Mouse (Mus musculus): ENCODE measurements at regions not wholly inside any gene's neighbourhood (a gene's known extent, or its start where the extent isn't known, plus 50 kb on each side); places are given as distances from the start of the nearest gene placed in this dataset.

GRCm38 (mm10) chr2:45593765-45594164, 476.6 kb upstream of the Zeb2 start:
- no peak overlapping the region for H3K4me2 ChIP-seq (replicated peaks)
- no peak overlapping the region for H3K27ac ChIP-seq
- H3K9ac ChIP-seq, result no peak overlapping the region
- H3K4me1 ChIP-seq (replicated peaks), result no peaks in the 10 kb centered on the region
- no peak overlapping the region for H3K4me3 ChIP-seq (replicated peaks)
- no peaks in the 10 kb centered on the region for H3K36me3 ChIP-seq
- no peak for ATAC-seq
- H3K9me3 ChIP-seq, result no peaks in the 10 kb centered on the region
- no peaks in the 10 kb centered on the region for H3K27me3 ChIP-seq (replicated peaks)
- 83% methylated on average over 4 of the region's 4 CpGs for WGBS

DNA sequence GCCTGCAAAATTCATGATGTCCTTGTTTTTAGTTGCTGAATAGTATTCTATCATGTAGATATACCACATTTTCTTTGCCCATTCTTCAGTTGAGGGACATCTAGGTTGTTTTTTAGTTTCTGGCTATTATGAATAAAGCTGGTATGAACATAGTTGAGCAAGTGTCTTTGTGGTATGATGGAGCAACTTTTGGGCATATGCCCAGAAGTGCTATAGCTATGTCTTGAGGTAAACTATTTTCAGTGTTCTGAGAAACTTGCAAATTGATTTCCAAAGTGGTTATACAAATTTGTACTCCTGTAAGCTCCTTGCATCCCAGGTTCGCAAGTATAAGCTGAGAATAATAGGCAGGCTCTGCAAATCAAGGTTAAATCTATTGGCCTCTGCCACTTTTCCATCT, 473.8 kb upstream of the Zeb2 start:
- H3K27me3 ChIP-seq (replicated peaks), result no peaks in the 10 kb centered on the region
- 93% methylated on average over 1 of the region's 1 CpGs for WGBS
- no peaks in the 10 kb centered on the region for H3K36me3 ChIP-seq
- H3K9me3 ChIP-seq, result no peaks in the 10 kb centered on the region
- no peak overlapping the region for H3K4me2 ChIP-seq (replicated peaks)
- ATAC-seq, result no peak
- no peak overlapping the region for H3K4me3 ChIP-seq (replicated peaks)
- H3K4me1 ChIP-seq (replicated peaks), result no peaks in the 10 kb centered on the region
- H3K27ac ChIP-seq, result no peak overlapping the region
- no peak overlapping the region for H3K9ac ChIP-seq

DNA sequence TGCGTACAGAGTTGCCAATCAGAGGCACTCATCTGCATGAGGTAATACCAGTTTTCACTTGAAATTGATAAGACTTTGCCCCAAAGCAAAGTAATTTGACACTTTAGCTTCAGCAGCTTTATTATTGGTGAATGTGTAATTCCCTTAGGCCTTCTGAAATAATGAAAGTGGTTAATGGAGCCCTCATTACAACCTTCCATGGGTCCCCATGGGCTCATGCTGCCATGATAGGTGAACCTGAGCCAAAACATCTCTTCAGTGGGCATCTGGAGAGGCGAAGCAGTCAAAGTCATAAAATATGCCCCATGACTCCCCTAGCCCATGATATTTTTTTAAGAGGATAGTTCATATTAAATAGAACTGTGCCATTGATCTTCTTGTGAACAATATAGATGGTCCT, 471.1 kb upstream of the Zeb2 start:
- no peak overlapping the region for H3K4me2 ChIP-seq (replicated peaks)
- no peak overlapping the region for H3K9ac ChIP-seq
- no peak overlapping the region for H3K4me3 ChIP-seq (replicated peaks)
- 93% methylated on average over 2 of the region's 2 CpGs for WGBS
- H3K27ac ChIP-seq, result no peak overlapping the region
- ATAC-seq, result no peak
- no peaks in the 10 kb centered on the region for H3K27me3 ChIP-seq (replicated peaks)
- no peaks in the 10 kb centered on the region for H3K9me3 ChIP-seq
- H3K36me3 ChIP-seq, result no peaks in the 10 kb centered on the region
- no peaks in the 10 kb centered on the region for H3K4me1 ChIP-seq (replicated peaks)

DNA sequence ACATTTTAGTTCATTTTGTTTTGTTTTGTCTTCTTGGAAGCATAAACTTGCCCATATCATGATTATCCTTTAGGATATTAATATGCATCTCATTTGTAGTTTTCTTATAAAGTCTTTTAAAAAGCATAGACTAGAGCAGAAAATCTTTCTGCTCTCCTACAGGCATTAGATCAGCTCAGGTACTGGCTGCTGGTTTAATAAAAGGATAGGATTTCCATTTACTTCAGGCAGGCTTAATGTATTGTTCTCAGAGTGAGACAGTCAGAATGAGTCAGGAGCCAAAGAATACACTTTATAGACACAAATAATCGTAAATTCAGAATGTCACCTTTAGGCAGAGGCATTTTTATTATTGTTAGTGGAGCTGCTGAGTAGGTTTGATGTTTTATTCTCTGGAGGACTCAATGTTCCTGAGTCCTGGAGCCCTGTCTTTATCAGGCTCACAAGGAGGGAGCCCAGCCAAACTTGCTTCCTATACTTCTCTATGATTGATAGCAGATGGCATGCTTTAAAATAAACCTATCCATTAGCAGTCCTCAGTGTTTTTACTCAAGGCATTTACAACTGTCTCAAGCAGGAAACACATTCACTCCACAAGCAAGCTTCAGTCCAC, 469.5 kb upstream of the Zeb2 start:
- Histone ChIP-seq H3K4me1 (replicated peaks) (no peaks in the 10 kb centered on the region), H3K27me3 (replicated peaks) (no peaks in the 10 kb centered on the region), H3K4me2 (replicated peaks) (no peak overlapping the region), H3K4me3 (replicated peaks) (no peak overlapping the region), H3K9ac (no peak overlapping the region), H3K9me3 (no peaks in the 10 kb centered on the region), H3K27ac (no peak overlapping the region), H3K36me3 (no peaks in the 10 kb centered on the region)
- 31% methylated on average over 1 of the region's 1 CpGs for WGBS
- ATAC-seq, result no peak

- no peak overlapping the region for H3K4me3 ChIP-seq (replicated peaks)
- H3K36me3 ChIP-seq, result no peaks in the 10 kb centered on the region
- no peaks in the 10 kb centered on the region for H3K4me1 ChIP-seq (replicated peaks)
- 80% methylated on average over 4 of the region's 4 CpGs for WGBS
- no peak overlapping the region for H3K27ac ChIP-seq
- no peak overlapping the region for H3K4me2 ChIP-seq (replicated peaks)
- ATAC-seq, result no peak
- no peaks in the 10 kb centered on the region for H3K27me3 ChIP-seq (replicated peaks)
- H3K9me3 ChIP-seq, result no peaks in the 10 kb centered on the region
- no peak overlapping the region for H3K9ac ChIP-seq
These were observed 464.3 kb upstream of the Zeb2 start for GRCm38 (mm10) chr2:45581549-45581925.

DNA sequence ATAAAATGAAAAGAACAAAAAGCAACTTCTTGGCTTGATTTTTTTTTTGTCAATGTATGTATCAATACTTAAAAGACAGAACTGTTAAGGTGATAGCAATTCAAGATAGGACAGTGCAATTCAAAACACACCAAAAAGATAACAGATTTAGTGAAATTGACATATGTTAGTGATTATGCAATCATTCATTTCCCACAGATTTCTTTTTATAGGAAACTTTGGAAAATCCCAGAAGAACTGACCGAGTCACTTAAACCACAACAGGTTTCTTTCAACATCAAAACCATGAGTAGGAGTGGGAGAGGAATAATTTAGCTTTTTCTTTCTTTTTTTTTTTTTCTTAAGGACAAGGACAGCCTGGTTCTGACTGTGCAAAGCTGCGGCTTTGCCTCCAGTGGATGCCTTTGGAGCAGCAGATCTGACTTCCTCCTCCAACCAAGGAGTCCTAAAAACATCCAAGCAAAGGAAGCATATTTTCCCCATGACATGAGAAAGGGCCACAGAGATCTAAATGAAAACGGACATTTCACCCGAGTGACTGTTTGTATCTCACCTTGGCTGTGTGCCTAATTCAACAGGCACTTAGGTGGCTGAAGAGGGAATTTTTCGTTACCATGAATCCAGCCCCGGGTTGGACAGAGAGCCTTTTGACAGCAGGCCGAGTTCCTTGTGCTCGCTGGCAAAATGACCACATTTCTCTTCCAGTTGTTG, 463.8 kb upstream of the Zeb2 start:
- no peaks in the 10 kb centered on the region for H3K27me3 ChIP-seq (replicated peaks)
- H3K9ac ChIP-seq, result no peak overlapping the region
- 45% methylated on average over 8 of the region's 8 CpGs for WGBS
- H3K4me3 ChIP-seq (replicated peaks), result no peak overlapping the region
- H3K36me3 ChIP-seq, result no peaks in the 10 kb centered on the region
- no peak overlapping the region for H3K4me2 ChIP-seq (replicated peaks)
- H3K4me1 ChIP-seq (replicated peaks), result no peaks in the 10 kb centered on the region
- no peaks in the 10 kb centered on the region for H3K9me3 ChIP-seq
- ATAC-seq, result no peak
- H3K27ac ChIP-seq, result no peak overlapping the region

- WGBS, result 87% methylated on average over 3 of the region's 3 CpGs
These were observed 455.7 kb upstream of the Zeb2 start for GRCm38 (mm10) chr2:45572906-45573305.

GRCm38 (mm10) chr2:45554707-45555106, 437.5 kb upstream of the Zeb2 start:
- Histone ChIP-seq H3K4me1 (replicated peaks) (no peaks in the 10 kb centered on the region), H3K4me3 (replicated peaks) (no peak overlapping the region), H3K9me3 (no peaks in the 10 kb centered on the region), H3K36me3 (no peaks in the 10 kb centered on the region), H3K4me2 (replicated peaks) (no peak overlapping the region), H3K27ac (no peak overlapping the region), H3K9ac (no peak overlapping the region), H3K27me3 (replicated peaks) (no peaks in the 10 kb centered on the region)
- no peak for ATAC-seq
- 80% methylated on average over 4 of the region's 4 CpGs for WGBS

More at GRCm38 (mm10) chr2:45572906-45573305, 455.7 kb upstream of the Zeb2 start:
- ATAC-seq, result no peak
- no peaks in the 10 kb centered on the region for H3K36me3 ChIP-seq
- no peak overlapping the region for H3K27ac ChIP-seq
- H3K4me3 ChIP-seq (replicated peaks), result no peak overlapping the region
- no peaks in the 10 kb centered on the region for H3K9me3 ChIP-seq
- no peak overlapping the region for H3K4me2 ChIP-seq (replicated peaks)
- no peaks in the 10 kb centered on the region for H3K27me3 ChIP-seq (replicated peaks)
- no peak overlapping the region for H3K9ac ChIP-seq
- no peaks in the 10 kb centered on the region for H3K4me1 ChIP-seq (replicated peaks)

DNA sequence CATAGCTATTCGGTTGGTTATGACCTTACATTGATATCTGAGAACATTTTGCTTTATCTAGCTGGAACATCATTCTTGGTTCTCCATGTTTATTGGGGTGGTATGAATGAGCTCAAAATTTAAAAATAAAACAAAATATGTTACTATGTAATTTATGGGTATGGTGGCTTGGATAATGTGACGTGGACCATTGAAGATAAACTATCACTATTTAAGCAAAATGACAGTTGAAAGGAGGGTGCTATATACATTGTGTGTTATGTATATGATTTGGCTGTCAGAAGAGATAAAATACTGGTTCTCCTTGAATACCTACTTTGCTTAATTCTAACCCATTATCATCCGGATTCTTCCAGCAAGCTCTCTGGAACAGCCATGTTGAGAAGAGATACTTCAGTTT, 424.2 kb upstream of the Zeb2 start:
- Histone ChIP-seq H3K4me3 (replicated peaks) (no peak overlapping the region), H3K4me2 (replicated peaks) (no peak overlapping the region), H3K36me3 (no peaks in the 10 kb centered on the region), H3K9me3 (no peaks in the 10 kb centered on the region), H3K27ac (no peak overlapping the region), H3K4me1 (replicated peaks) (no peaks in the 10 kb centered on the region), H3K9ac (no peak overlapping the region), H3K27me3 (replicated peaks) (no peaks in the 10 kb centered on the region)
- no peak for ATAC-seq
- WGBS, result 85% methylated on average over 3 of the region's 3 CpGs

DNA sequence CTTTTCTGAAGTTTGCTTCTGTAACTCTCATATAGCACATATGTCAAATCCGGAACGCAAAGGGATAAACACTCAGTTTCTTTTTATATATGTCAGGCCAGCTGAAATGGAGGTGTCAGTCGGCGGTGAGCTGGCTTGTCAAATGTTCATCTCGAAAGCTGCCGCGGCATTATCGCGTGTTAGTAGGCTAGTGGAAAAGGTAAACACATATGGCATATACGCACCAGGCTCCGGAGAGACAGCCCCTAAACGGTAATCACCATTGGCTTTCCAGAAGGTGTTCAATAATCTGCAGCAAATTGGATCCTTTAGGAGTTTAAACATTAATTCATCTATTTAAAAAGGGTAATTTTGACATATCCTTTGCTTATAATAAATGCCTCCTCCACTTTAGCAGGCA, 421.8 kb upstream of the Zeb2 start:
- Histone ChIP-seq H3K4me1 (replicated peaks) (no peaks in the 10 kb centered on the region), H3K27me3 (replicated peaks) (no peaks in the 10 kb centered on the region), H3K9me3 (no peaks in the 10 kb centered on the region), H3K9ac (no peak overlapping the region), H3K27ac (no peak overlapping the region), H3K4me2 (replicated peaks) (no peak overlapping the region), H3K36me3 (no peaks in the 10 kb centered on the region), H3K4me3 (replicated peaks) (no peak overlapping the region)
- 84% methylated on average over 12 of the region's 12 CpGs for WGBS
- no peak for ATAC-seq

- no peaks in the 10 kb centered on the region for H3K4me1 ChIP-seq (replicated peaks)
- no peak for ATAC-seq
- H3K36me3 ChIP-seq, result no peaks in the 10 kb centered on the region
- no peak overlapping the region for H3K4me2 ChIP-seq (replicated peaks)
- H3K27ac ChIP-seq, result no peak overlapping the region
- H3K9me3 ChIP-seq, result no peaks in the 10 kb centered on the region
- 80% methylated on average over 7 of the region's 7 CpGs for WGBS
- H3K9ac ChIP-seq, result no peak overlapping the region
- H3K4me3 ChIP-seq (replicated peaks), result no peak overlapping the region
- H3K27me3 ChIP-seq (replicated peaks), result no peaks in the 10 kb centered on the region
These were observed 420.5 kb upstream of the Zeb2 start for GRCm38 (mm10) chr2:45537722-45538121.

DNA sequence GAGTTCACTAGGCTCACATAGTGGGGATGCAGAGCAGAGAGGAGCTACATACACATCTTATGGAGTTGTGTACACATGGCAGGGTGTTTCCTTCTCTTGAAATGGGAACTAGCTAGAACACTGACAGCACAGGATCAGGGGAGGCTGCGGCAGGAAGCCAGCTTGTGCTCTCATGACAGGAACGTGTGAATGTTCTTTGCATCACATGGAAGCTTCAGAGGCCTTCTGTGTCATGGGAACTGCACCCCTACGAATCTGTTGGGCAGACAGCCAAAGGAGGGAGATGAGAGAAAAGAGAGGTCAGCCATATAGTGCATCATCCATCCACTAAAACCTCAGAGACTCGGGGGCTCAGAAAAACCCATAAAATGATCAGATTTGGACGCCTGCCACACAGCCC, 417.6 kb upstream of the Zeb2 start:
- no peak overlapping the region for H3K4me3 ChIP-seq (replicated peaks)
- no peak for ATAC-seq
- H3K4me1 ChIP-seq (replicated peaks), result no peaks in the 10 kb centered on the region
- 64% methylated on average over 5 of the region's 5 CpGs for WGBS
- H3K36me3 ChIP-seq, result no peaks in the 10 kb centered on the region
- no peak overlapping the region for H3K9ac ChIP-seq
- no peak overlapping the region for H3K4me2 ChIP-seq (replicated peaks)
- no peaks in the 10 kb centered on the region for H3K9me3 ChIP-seq
- H3K27ac ChIP-seq, result no peak overlapping the region
- no peaks in the 10 kb centered on the region for H3K27me3 ChIP-seq (replicated peaks)

- Histone ChIP-seq H3K27ac (no peak overlapping the region), H3K9ac (no peak overlapping the region), H3K4me1 (replicated peaks) (0 out of 2 replicates have a peak, but pooled peaks cover 3% of the 10 kb centered on the region), H3K27me3 (replicated peaks) (no peaks in the 10 kb centered on the region), H3K9me3 (no peaks in the 10 kb centered on the region), H3K36me3 (no peaks in the 10 kb centered on the region), H3K4me3 (replicated peaks) (no peak overlapping the region), H3K4me2 (replicated peaks) (no peak overlapping the region)
- ATAC-seq, result peak; percentile 85
- 53% methylated on average over 5 of the region's 5 CpGs for WGBS
These were observed 405.1 kb upstream of the Zeb2 start for GRCm38 (mm10) chr2:45522310-45522709.

Measured in intestine, embryonic 15.5 days (tissue).